Mouse (Mus musculus): ENCODE results near the gene CK137956. TPM values are rescaled to one million over a fixed set of nuclear protein-coding genes. Genes with fewer than 3 reads are reported as not detected.

Gene CK137956
- polyA plus RNA-seq (2015; fragmentation: Nextera tagmentation; extraction: Ambion mirVana): 1.5 and 2.1 TPM in 2 replicates

GRCm38 (mm10) chr4:127970901-127971868 lies at the start of gene CK137956:
TSS of gene CK137956 (minus strand) at chr4:127970951.
- Histone ChIP-seq H3K4me1 (ENCODE audit: control insufficient read depth, insufficient read depth, low read depth, low read length) (peaks cover 6% of the 10 kb centered on the region; the same call in 1 of the 2 replicates), H3K9me3 (ENCODE audit: control insufficient read depth, low read length) (no peaks in the 10 kb centered on the region), H3K36me3 (ENCODE audit: control insufficient read depth, insufficient read depth, low read length) (no peaks in the 10 kb centered on the region), H3K4me3 (ENCODE audit: low read length) (0 out of 2 replicates have a peak within 1 kb of the TSS, but pooled peaks have one; percentile 8), H3K27me3 (replicated peaks; ENCODE audit: control insufficient read depth, insufficient read depth, low read length) (peaks cover 4% of the 10 kb centered on the region; the same call in 1 of the 2 replicates), H3K9ac (ENCODE audit: low read depth, low read length) (0 out of 2 replicates have a peak within 1 kb of the TSS, but pooled peaks have one; percentile 11), H3K27ac (ENCODE audit: low read depth, low read length) (no peak within 1 kb of the TSS), H3K4me2 (ENCODE audit: low read length) (peak within 1 kb of the TSS; percentile 30; the same call in 1 of the 2 replicates)
- no peak for ATAC-seq
- WGBS: 7% methylated on average over 39 of the region's 39 CpGs

DNA sequence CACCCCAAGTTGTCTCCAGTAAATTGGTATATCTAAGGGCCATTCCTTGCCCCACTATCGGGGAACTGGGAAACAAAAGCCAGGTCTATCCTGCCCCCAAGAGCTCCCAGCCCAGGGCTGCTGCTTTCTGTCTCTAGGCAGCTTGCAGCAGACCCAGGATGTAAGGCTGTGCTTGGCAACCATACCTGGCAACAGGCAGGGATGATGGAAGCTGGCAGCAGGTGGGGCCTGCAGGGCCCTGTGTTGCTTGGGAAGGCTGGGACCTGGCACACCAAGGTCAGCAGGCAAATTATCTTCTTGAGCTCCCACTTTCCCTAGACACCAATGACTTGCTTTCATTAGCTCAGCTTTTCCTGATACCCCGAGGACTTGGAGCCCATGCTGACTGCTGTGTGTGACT lies 48.7 kb upstream of the CK137956 start:
- Histone ChIP-seq H3K4me2 (ENCODE audit: low read length) (no peak overlapping the region), H3K9me3 (ENCODE audit: control insufficient read depth, low read length) (no peaks in the 10 kb centered on the region), H3K36me3 (ENCODE audit: control insufficient read depth, insufficient read depth, low read length) (no peaks in the 10 kb centered on the region), H3K4me1 (ENCODE audit: control insufficient read depth, insufficient read depth, low read depth, low read length) (peaks cover 6% of the 10 kb centered on the region), H3K4me3 (ENCODE audit: low read length) (no peak overlapping the region), H3K27ac (ENCODE audit: low read depth, low read length) (no peak overlapping the region), H3K27me3 (replicated peaks; ENCODE audit: control insufficient read depth, insufficient read depth, low read length) (no peaks in the 10 kb centered on the region), H3K9ac (ENCODE audit: low read depth, low read length) (no peak overlapping the region)
- WGBS: 73% methylated on average over 2 of the region's 2 CpGs
- no peak for ATAC-seq

DNA sequence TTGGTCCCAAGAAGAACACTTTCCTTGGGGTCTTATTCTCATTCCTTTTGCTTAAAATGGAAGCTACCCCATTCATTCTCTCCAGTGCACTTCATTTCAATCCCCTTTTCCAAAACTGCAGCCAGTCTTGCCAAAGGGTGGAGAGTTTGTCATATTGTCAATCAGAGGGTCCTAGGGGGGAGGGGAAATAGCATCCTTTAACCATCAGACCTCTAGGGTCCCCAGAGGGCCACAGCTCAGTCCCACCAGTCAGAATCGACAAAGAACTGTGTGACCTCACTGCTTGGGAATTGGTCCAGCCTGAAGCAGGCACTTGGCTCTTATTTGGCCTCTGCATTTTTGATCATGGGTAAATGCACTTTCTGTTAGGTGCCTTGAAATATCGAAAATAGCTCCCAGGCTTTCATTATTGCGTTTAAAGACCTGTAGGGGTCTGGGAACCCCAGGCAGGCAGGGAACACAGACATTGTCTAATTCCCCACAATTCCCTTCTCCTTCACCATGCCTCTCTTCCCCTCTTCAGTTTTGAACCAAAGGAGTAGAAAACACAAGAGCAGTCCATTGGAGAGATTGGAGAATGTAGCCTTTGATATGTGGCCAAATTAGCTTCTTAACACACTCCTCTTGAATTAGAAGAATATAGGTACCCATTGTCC lies 34.2 kb upstream of the CK137956 start:
- WGBS: 60% methylated on average over 3 of the region's 3 CpGs
- H3K27me3 ChIP-seq (replicated peaks; ENCODE audit: control insufficient read depth, insufficient read depth, low read length): no peaks in the 10 kb centered on the region
- H3K9ac ChIP-seq (ENCODE audit: low read depth, low read length): no peak overlapping the region
- no peaks in the 10 kb centered on the region; the same call in 1 of the 2 replicates for H3K4me1 ChIP-seq (ENCODE audit: control insufficient read depth, insufficient read depth, low read depth, low read length)
- H3K4me3 ChIP-seq (ENCODE audit: low read length): no peak overlapping the region
- H3K27ac ChIP-seq (ENCODE audit: low read depth, low read length): no peak overlapping the region
- ATAC-seq: no peak
- H3K4me2 ChIP-seq (ENCODE audit: low read length): no peak overlapping the region
- no peaks in the 10 kb centered on the region for H3K9me3 ChIP-seq (ENCODE audit: control insufficient read depth, low read length)
- no peaks in the 10 kb centered on the region for H3K36me3 ChIP-seq (ENCODE audit: control insufficient read depth, insufficient read depth, low read length)

DNA sequence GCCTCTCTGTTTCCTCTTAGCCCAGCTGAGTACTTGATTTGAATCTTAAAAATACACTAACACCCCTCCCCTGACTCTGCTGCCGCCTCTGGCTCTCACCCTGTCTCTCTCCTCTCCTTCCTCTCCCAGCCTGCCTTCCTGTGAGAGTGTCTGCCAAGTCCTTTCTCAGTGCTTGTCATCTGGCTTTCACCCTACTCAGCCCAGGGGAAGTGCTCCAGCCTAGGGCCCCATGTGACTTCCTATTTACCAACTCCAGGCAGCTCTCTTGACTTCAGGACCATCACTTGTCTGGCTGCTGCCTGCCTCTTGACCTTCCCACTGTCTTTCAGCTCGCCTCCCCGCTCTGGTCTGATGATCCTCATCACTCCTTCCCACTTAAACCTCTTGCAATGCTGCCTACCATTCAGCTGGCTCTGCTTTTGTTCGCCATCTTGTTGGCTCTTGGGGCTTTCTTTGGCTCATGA lies 31.9 kb upstream of the CK137956 start:
- H3K36me3 ChIP-seq (ENCODE audit: control insufficient read depth, insufficient read depth, low read length): no peaks in the 10 kb centered on the region
- H3K27me3 ChIP-seq (replicated peaks; ENCODE audit: control insufficient read depth, insufficient read depth, low read length): no peaks in the 10 kb centered on the region
- H3K4me2 ChIP-seq (ENCODE audit: low read length): no peak overlapping the region
- H3K9me3 ChIP-seq (ENCODE audit: control insufficient read depth, low read length): no peaks in the 10 kb centered on the region
- H3K4me1 ChIP-seq (ENCODE audit: control insufficient read depth, insufficient read depth, low read depth, low read length): no peaks in the 10 kb centered on the region; the same call in 1 of the 2 replicates
- peak; percentile 92 for ATAC-seq
- peak overlapping the region; percentile 32; the same call in 1 of the 2 replicates for H3K27ac ChIP-seq (ENCODE audit: low read depth, low read length)
- no peak overlapping the region for H3K9ac ChIP-seq (ENCODE audit: low read depth, low read length)
- 75% methylated on average over 4 of the region's 4 CpGs for WGBS
- H3K4me3 ChIP-seq (ENCODE audit: low read length): no peak overlapping the region

- ATAC-seq: no peak
- H3K27ac ChIP-seq (ENCODE audit: low read depth, low read length): no peak overlapping the region
- H3K4me2 ChIP-seq (ENCODE audit: low read length): no peak overlapping the region
- H3K4me3 ChIP-seq (ENCODE audit: low read length): no peak overlapping the region
- WGBS: 74% methylated on average over 3 of the region's 3 CpGs
- no peaks in the 10 kb centered on the region for H3K9me3 ChIP-seq (ENCODE audit: control insufficient read depth, low read length)
- no peak overlapping the region for H3K9ac ChIP-seq (ENCODE audit: low read depth, low read length)
- H3K4me1 ChIP-seq (ENCODE audit: control insufficient read depth, insufficient read depth, low read depth, low read length): no peaks in the 10 kb centered on the region; the same call in 1 of the 2 replicates
- H3K36me3 ChIP-seq (ENCODE audit: control insufficient read depth, insufficient read depth, low read length): no peaks in the 10 kb centered on the region
- no peaks in the 10 kb centered on the region for H3K27me3 ChIP-seq (replicated peaks; ENCODE audit: control insufficient read depth, insufficient read depth, low read length)
Observed at GRCm38 (mm10) chr4:127999281-127999680, 28.5 kb upstream of the CK137956 start.

DNA sequence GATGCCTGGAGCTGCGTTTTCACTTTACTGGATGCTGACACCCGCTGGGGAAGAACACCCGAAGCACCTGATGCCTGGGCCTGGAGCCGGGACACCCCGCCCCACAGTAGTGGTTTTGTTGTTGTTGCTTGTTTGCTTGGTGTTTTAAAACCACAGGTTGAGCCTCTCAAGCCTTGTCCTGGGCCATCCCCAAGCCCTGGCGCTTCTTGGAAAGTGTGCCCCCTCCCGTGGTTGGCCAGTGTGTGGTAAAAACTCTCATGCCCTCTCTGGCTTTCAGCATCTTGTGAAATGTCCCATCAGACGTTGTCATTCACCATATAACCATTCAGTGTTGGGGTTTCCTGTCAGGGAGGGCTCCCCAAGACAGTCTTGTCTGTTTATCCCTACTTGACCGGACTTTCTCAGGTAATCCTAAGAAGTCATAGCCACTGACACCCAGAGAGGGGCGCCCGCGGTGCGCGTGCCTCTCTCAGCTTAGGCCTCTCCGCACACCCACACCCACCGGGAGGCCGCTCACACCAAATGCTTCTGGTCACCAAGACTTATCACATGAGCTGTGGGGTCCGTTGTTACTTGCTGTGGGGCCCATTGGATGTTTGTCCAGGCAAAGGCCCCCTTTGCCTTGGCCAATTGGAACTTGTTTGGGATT lies 18.7 kb upstream of the CK137956 start:
- 6% methylated on average over 18 of the region's 18 CpGs for WGBS
- Histone ChIP-seq H3K27me3 (replicated peaks; ENCODE audit: control insufficient read depth, insufficient read depth, low read length) (0 out of 2 replicates have a peak, but pooled peaks cover 3% of the 10 kb centered on the region), H3K4me1 (ENCODE audit: control insufficient read depth, insufficient read depth, low read depth, low read length) (peaks cover 31% of the 10 kb centered on the region), H3K4me2 (ENCODE audit: low read length) (peak overlapping the region; percentile 80), H3K36me3 (ENCODE audit: control insufficient read depth, insufficient read depth, low read length) (no peaks in the 10 kb centered on the region), H3K9me3 (ENCODE audit: control insufficient read depth, low read length) (no peaks in the 10 kb centered on the region), H3K27ac (ENCODE audit: low read depth, low read length) (no peak overlapping the region), H3K9ac (ENCODE audit: low read depth, low read length) (peak overlapping the region; percentile 88), H3K4me3 (ENCODE audit: low read length) (peak overlapping the region; percentile 79)
- ATAC-seq: peak; percentile 38; the same call in 1 of the 2 replicates

DNA sequence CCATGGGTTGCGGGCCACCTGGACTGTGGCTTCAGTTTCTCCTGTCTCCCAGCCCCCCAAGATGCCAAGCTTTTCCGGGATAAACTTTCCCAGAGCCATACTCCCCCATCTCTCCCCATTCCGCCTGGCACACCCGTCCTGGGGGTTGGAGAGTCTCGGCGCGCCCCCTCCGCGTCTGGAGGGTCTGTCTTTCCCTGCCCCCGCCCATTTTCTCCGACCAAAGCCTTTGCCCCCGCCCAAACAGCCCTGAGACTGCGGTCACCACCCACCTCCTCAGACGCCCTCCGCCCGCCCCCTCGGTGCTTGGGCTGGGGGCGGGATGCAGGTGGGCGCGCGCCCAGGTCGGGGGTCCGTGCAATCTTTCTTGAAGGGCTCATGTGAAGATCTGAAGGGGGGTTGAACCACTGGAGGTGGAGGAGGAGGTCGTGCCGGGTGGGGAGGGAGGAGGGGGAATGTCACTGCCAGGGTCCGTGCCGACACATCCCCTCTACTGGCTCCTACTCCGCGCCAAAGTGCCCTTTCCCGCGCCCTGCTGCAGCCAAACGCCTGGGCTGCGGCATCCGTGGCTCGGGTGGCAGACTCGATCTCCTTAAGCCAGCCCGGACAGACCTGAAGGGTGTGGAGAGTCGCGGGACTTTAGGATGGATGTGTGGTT lies 17.9 kb upstream of the CK137956 start:
- H3K9ac ChIP-seq (ENCODE audit: low read depth, low read length): peak overlapping the region; percentile 88
- H3K27ac ChIP-seq (ENCODE audit: low read depth, low read length): peak overlapping the region; percentile 90
- H3K9me3 ChIP-seq (ENCODE audit: control insufficient read depth, low read length): no peaks in the 10 kb centered on the region
- no peaks in the 10 kb centered on the region for H3K36me3 ChIP-seq (ENCODE audit: control insufficient read depth, insufficient read depth, low read length)
- ATAC-seq: no peak
- 0 out of 2 replicates have a peak, but pooled peaks cover 3% of the 10 kb centered on the region for H3K27me3 ChIP-seq (replicated peaks; ENCODE audit: control insufficient read depth, insufficient read depth, low read length)
- WGBS: under 1% methylated on average over 39 of the region's 39 CpGs
- peak overlapping the region; percentile 79 for H3K4me3 ChIP-seq (ENCODE audit: low read length)
- H3K4me1 ChIP-seq (ENCODE audit: control insufficient read depth, insufficient read depth, low read depth, low read length): peaks cover 31% of the 10 kb centered on the region
- peak overlapping the region; percentile 80 for H3K4me2 ChIP-seq (ENCODE audit: low read length)

DNA sequence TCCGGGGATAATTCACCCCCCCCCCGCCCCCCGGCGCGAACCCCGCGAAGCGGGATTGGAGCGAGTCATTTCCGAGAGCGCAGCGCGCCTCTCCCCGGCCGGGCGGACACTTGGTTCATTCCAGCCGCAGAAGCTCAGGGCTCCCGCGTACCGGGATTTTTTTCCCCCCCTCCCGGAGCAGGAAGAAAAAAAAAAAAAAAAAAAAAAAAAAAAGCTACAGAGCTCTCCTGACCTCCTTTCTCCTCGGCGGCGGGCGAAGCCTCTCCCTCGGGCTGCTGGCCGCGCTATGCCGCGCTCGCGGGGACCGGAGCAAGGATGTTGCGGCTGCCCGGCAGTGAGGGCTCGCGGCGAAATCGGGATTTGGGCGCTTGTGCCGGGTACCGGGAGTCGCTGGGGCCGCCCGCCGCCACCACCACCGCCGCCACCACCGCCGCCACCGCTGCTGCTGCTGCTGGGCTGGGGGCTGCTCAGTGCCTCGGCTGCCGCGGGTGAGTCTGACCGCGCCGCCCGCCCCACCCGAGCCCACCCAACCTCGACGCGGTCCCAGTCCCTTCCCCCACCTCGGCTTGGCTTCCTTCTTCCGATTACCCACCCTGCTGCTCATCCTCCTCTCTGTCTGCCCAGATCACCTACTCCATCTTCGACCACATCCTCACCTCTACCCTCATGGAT lies 17.2 kb upstream of the CK137956 start, which contains the start of gene Csmd2:
Gene Csmd2, plus strand, starts transcription at position 74 of the 672 bp plus-strand sequence.
- H3K27ac ChIP-seq (ENCODE audit: low read depth, low read length): peak within 1 kb of the TSS; percentile 90
- H3K9ac ChIP-seq (ENCODE audit: low read depth, low read length): peak within 1 kb of the TSS; percentile 88
- H3K36me3 ChIP-seq (ENCODE audit: control insufficient read depth, insufficient read depth, low read length): no peaks in the 10 kb centered on the region
- peak within 1 kb of the TSS; percentile 79 for H3K4me3 ChIP-seq (ENCODE audit: low read length)
- WGBS: under 1% methylated on average over 51 of the region's 65 CpGs
- ATAC-seq: no peak
- 0 out of 2 replicates have a peak, but pooled peaks cover 3% of the 10 kb centered on the region for H3K27me3 ChIP-seq (replicated peaks; ENCODE audit: control insufficient read depth, insufficient read depth, low read length)
- no peaks in the 10 kb centered on the region for H3K9me3 ChIP-seq (ENCODE audit: control insufficient read depth, low read length)
- H3K4me2 ChIP-seq (ENCODE audit: low read length): peak within 1 kb of the TSS; percentile 80
- H3K4me1 ChIP-seq (ENCODE audit: control insufficient read depth, insufficient read depth, low read depth, low read length): peaks cover 31% of the 10 kb centered on the region

Measured in hindbrain, embryonic 16.5 days (tissue).